Mouse (Mus musculus): ENCODE results near the gene Susd6. TPM values are rescaled to one million over a fixed set of nuclear protein-coding genes. Genes with fewer than 3 reads are reported as not detected.
A peak's percentile ranks its signal among the peaks of the same experiment; 100 is the strongest.
"Not testable (repeated sequence)": the region's sequence is repeated elsewhere in the genome, so short reads cannot be mapped to it uniquely, and the experiment has no call there.

Susd6 gene
- total RNA-seq, 2 experiments from 2014 or later: 36.3 to 36.5 TPM

- no peak for DNase-seq (ENCODE audit: low spot score in 2 of 2)
Measured at GRCm38 (mm10) chr12:80785005-80785404, 5.3 kb upstream of the Susd6 start.

GRCm38 (mm10) chr12:80785597-80785996 lies 4.7 kb upstream of the Susd6 start:
- DNase-seq (ENCODE audit: low spot score in 2 of 2): no peak

GRCm38 (mm10) chr12:80786591-80786990 lies 3.7 kb upstream of the Susd6 start:
- no peak for DNase-seq (ENCODE audit: low spot score in 2 of 2)

- DNase-seq (ENCODE audit: low spot score in 2 of 2): no peak
Measured at GRCm38 (mm10) chr12:80787604-80788003, 2.7 kb upstream of the Susd6 start.

GRCm38 (mm10) chr12:80788188-80788587 lies 2.1 kb upstream of the Susd6 start:
- DNase-seq (ENCODE audit: low spot score in 2 of 2): no peak

- not testable (repeated sequence) for DNase-seq (ENCODE audit: low spot score in 2 of 2)
Measured at GRCm38 (mm10) chr12:80789276-80789675, 1.0 kb upstream of the Susd6 start.

GRCm38 (mm10) chr12:80790700-80791570 lies 625 bp downstream of the Susd6 start:
- DNase-seq (ENCODE audit: low spot score in 2 of 2): no peak

GRCm38 (mm10) chr12:80791571-80792444 lies 1.5 kb downstream of the Susd6 start:
- DNase-seq (ENCODE audit: low spot score in 2 of 2): no peak

GRCm38 (mm10) chr12:80792867-80793266 lies 2.6 kb downstream of the Susd6 start:
- no peak for DNase-seq (ENCODE audit: low spot score in 2 of 2)

GRCm38 (mm10) chr12:80793535-80793934 lies 3.2 kb downstream of the Susd6 start:
- no peak for DNase-seq (ENCODE audit: low spot score in 2 of 2)

GRCm38 (mm10) chr12:80794522-80794921 lies 4.2 kb downstream of the Susd6 start:
- DNase-seq (ENCODE audit: low spot score in 2 of 2): no peak

GRCm38 (mm10) chr12:80794935-80795785 lies 4.8 kb downstream of the Susd6 start:
- no peak for DNase-seq (ENCODE audit: low spot score in 2 of 2)

- no peak for DNase-seq (ENCODE audit: low spot score in 2 of 2)
Measured at GRCm38 (mm10) chr12:80798271-80798670, 8.0 kb downstream of the Susd6 start.

- no peak for DNase-seq (ENCODE audit: low spot score in 2 of 2)
Measured at GRCm38 (mm10) chr12:80800156-80800555, 9.8 kb downstream of the Susd6 start.

- no peak for DNase-seq (ENCODE audit: low spot score in 2 of 2)
Measured at GRCm38 (mm10) chr12:80801443-80801842, 11.1 kb downstream of the Susd6 start.

GRCm38 (mm10) chr12:80803924-80804323 lies 13.6 kb downstream of the Susd6 start:
- DNase-seq (ENCODE audit: low spot score in 2 of 2): peak; percentile 52 to 54

- no peak for DNase-seq (ENCODE audit: low spot score in 2 of 2)
Measured at GRCm38 (mm10) chr12:80804861-80805428, 14.6 kb downstream of the Susd6 start.

GRCm38 (mm10) chr12:80807451-80808085 lies 17.3 kb downstream of the Susd6 start:
- no peak for DNase-seq (ENCODE audit: low spot score in 2 of 2)

GRCm38 (mm10) chr12:80810005-80810404 lies 19.7 kb downstream of the Susd6 start:
- DNase-seq (ENCODE audit: low spot score in 2 of 2): no peak
